Mouse (Mus musculus) gastrocnemius, adult 2 months (tissue): Measurements from ENCODE around the gene Scd1. TPM values are rescaled to one million over a fixed set of nuclear protein-coding genes. Genes with fewer than 3 reads are reported as not detected.
"Not testable (repeated sequence)": the region's sequence is repeated elsewhere in the genome, so short reads cannot be mapped to it uniquely, and the experiment has no call there.

Experiments
- DNase-seq: peaks from one replicate; pipeline ENCODE4 v3.0.0; 2022
- H3K27ac ChIP-seq: fragments of 200-600 bp; 2 replicates; pipeline ENCODE4 v1.8.1; 2022; ENCODE audit warnings: mild to moderate bottlenecking
- H3K4me3 ChIP-seq: fragments of 200-600 bp; 2 replicates; pipeline ENCODE4 v1.8.1; 2022; ENCODE audit warnings: mild to moderate bottlenecking, moderate library complexity
- CTCF ChIP-seq: fragments of 200-600 bp; IDR thresholded peaks from 2 replicates; pipeline ENCODE4 v1.8.1; 2022; ENCODE audit warnings: antibody characterized with exemption, mild to moderate bottlenecking, moderate library complexity
- intact Hi-C: fragments of 180-260 bp; cut with DNase I; formaldehyde crosslinking; loops from one replicate; pipeline ENCODE4 v1.15.1; 2025
- total RNA-seq, 2 experiments: library from RNA; stranded (reverse); gene quantifications; 2 replicates each; pipeline ENCODE4 v1.2.3; 2021

Gene Scd1
- total RNA-seq, 2 experiments from 2014 or later = 10.9 to 33.9 TPM

DNA sequence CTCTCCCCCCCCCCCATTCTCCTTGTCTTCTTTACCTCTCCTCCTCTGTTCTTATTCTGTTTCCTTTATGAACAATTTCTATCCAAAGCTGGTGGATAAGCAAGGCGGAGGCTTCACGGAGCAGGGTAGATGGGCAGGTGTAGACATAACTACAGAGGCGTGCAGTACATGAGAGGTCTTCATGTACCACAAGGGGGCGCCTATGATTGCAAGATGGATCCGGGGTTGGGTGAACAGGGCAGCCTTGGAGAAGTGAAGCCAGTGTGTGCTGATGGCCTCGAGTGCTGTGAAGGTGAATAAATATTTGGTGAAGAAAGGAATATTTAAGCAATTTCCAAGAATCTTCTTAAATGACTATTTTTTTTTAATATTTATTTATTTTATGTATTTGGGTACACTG lies 34.7 kb downstream of the Scd1 start:
- Histone ChIP-seq H3K27ac (no peak overlapping the region), H3K4me3 (no peak overlapping the region)
- intact Hi-C loops = loop anchor here (1.0 to 5.0 kb wide), 2 partner anchors 46 to 164 kb away; no protein-coding TSS in a partner anchor
- peak; percentile 89 for TF ChIP-seq CTCF
- peak; percentile 83 for DNase-seq

DNA sequence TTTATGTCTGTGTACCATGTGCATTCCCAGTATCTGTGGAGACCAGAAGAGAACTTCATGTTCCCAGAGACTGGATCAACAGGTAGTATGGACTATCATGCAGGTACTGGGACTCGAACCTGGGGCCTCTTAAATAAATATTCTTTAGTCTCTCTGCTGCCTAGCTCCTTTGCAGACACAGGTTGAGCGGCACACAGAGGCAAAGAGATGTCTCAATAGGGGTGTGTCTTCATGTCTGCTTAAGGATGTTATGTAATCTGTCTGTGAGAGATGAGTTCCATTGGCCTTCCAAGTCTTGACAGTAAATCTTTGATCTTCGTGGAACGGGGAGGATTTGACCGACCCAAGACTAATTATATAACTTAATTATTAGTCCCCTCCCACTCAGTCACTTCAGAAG lies 37.4 kb downstream of the Scd1 start:
- no peak overlapping the region for H3K27ac ChIP-seq
- no peak overlapping the region for H3K4me3 ChIP-seq
- DNase-seq = no peak
- no peak for TF ChIP-seq CTCF
- intact Hi-C loops = loop anchor here (5.0 kb wide), 1 partner anchor 167 kb away; no protein-coding TSS in a partner anchor

DNA sequence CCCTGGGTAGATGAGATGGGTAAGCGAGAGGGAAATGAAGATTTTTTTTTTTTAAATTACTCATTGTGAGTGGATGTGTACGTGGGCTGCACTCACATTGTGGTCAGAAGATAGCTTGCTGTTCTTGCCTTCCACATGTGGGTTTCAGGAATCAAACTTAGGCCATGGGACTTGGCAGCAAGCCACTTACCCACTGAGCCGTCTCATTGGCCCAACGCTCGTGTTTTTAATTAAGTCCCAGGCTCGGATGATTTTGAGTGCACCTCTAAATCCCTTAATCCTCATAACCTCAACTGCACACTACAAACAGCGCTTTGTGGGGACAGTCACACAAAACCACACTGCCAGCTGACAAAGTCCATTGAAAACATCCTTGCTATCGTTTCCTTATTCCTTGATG lies 38.3 kb downstream of the Scd1 start:
- TF ChIP-seq CTCF = no peak
- H3K4me3 ChIP-seq = no peak overlapping the region
- intact Hi-C loops = no loop called here
- no peak overlapping the region for H3K27ac ChIP-seq
- DNase-seq = no peak

DNA sequence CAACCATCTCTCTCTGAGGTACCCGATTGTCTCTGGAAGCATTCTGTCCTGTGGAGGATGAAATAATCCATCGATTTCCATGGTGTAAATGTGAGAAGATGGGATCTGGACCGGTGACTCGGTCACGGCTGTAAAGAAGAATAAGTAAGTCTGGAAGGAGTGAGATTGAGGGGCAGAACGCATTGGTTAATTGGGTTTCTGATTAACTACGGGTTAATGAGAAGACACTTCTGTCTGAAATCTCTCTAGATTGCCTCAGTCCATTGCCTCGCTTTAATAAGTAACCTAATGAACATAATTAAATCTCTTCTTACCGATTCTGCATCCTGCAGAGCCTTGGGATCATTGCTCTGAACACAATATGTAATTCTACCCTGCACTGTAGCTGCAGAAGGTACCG lies 40.6 kb downstream of the Scd1 start:
- H3K27ac ChIP-seq, intact Hi-C loops, H3K4me3 ChIP-seq, DNase-seq: not testable (repeated sequence)

DNA sequence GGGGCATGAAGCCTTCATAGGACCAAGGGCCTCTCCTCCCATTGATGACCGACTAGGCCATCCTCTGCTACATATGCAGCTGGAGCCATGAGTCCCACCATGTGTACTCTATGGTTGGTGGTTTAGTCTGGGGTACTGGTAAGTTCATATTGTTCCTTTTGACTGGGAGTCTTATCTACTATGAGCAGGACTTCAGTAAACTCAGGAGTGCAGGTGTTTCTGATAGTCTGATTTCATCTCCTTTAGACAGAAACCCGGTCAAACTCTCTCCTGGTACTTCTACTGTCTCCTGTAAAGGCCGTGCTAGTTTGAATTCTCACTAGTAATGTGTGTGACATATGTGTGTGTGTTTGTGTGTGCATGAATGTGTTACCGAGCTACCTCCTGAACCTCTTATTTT lies 41.9 kb downstream of the Scd1 start:
- no peak for DNase-seq
- no peak for TF ChIP-seq CTCF
- Histone ChIP-seq H3K27ac (no peak overlapping the region), H3K4me3 (no peak overlapping the region)
- intact Hi-C loops = no loop called here

DNA sequence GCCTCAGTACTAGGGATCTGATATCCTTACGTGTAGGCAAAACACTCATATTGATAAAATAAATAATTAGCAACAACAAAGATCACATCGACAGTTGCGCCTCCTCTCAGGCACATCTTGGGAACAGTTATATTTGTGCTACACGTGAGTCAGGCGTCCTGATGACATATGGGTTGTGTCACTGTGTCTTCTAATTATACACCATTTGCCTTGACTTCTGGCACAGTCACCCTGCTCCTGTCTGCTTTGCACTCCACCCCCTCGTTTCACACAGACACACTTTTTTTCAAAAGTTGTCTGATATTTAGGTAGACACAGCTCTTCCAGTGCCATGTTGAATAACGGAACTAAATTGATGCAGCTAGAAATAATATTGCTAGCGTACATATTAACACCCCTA lies 43.6 kb downstream of the Scd1 start:
- DNase-seq = no peak
- no peak overlapping the region for H3K27ac ChIP-seq
- no peak overlapping the region for H3K4me3 ChIP-seq
- TF ChIP-seq CTCF = no peak
- intact Hi-C loops = no loop called here

DNA sequence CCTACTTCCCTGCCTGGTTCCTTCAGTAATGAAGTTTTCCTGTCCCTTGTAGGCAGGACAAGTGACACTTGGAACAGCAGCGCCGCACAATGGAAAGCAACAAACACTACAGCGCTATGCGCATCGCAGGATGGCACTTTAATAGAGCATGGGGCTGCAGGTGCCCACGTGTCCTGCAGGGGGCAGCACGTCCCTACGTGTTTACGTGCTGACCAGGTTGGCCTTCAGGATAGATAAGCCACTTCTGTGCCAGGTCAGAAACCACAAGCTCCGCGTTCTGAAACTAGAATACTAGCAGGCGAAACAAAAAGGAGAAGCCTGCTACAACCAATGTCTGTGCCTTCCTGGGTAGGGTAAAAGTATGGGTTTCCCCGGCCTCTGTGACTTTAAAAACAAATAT lies 44.1 kb downstream of the Scd1 start:
- peak; percentile 72 for TF ChIP-seq CTCF
- no peak overlapping the region for H3K4me3 ChIP-seq
- H3K27ac ChIP-seq = no peak overlapping the region
- peak; percentile 63 for DNase-seq
- intact Hi-C loops = no loop called here

DNA sequence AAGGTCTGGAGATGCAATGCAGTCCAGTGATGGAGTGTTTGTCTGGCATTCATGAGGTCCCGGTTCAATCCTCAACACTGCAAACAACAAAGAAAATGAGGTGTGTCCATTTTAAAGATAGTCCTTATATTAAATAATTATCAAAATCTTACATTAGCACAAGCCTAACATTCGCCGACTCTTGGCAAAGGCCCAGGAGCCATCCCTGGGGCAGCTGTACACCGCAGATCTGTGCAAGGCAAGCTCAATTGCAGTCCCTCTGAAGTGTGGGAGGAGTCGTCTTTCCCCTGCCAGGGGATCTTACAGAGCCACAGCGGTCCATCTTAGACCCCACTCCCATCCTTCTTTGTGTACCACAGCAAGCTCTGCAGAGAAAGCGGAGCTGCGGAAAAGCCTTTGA lies 49.0 kb downstream of the Scd1 start:
- no peak overlapping the region for H3K27ac ChIP-seq
- no peak for DNase-seq
- no peak for TF ChIP-seq CTCF
- intact Hi-C loops = no loop called here
- no peak overlapping the region for H3K4me3 ChIP-seq

DNA sequence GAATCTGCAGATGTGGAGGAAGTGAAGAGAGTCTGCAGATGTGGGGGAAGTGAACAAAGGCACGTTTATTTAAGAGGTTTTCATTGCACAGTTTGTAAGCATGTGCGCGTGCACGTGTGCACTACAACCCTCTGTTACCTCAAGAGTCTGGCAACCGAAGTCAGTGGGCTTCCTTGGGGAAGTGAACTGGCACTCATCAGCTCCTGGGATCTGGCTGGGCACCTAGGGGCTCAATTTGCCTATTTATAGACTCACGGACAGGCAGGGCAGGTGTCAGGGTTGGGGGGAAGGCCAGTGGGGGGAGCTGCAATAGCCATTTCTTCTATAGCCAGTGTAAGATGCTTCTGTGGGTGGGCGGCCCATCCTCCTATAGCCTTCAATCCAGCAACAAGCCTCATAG lies 55.9 kb downstream of the Scd1 start:
- Histone ChIP-seq H3K27ac (no peak overlapping the region), H3K4me3 (no peak overlapping the region)
- DNase-seq = no peak
- TF ChIP-seq CTCF = no peak
- intact Hi-C loops = no loop called here

DNA sequence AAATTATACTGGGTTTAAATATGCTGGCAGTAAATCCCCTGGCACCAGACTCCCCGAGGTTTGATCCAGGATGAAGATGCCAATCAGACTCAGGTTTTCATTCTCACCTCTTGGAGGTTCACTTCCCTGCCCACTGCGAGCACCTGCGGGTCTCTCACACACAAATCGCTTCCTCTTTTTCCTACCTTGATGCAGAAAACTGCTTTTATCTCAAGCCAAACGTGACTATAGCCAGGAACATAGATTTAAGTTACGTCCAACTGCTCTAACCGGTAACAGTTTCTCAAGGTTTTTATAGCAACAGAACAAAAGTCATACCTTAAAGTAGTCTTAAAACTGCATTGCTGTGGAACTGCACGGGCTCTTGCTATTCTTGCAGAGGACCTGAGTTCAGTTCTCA lies 58.0 kb downstream of the Scd1 start:
- Histone ChIP-seq H3K27ac (no peak overlapping the region), H3K4me3 (no peak overlapping the region)
- TF ChIP-seq CTCF = no peak
- DNase-seq = no peak
- intact Hi-C loops = no loop called here

Other genes starting within 250 kb of the Scd1 start
- gene Pkd2l1, start 215.4 kb downstream of the Scd1 start, total RNA-seq = not detected
- gene Scd3, start 204.6 kb downstream of the Scd1 start, total RNA-seq = not detected
- 1 to 10 TPM; 7.4 to 9.1 TPM for gene Scd2, start 114.2 kb downstream of the Scd1 start, total RNA-seq
- gene Scd4, start 74.8 kb downstream of the Scd1 start, total RNA-seq = under 1 TPM in 1 of 2 experiments, not detected in 1; 0.13 TPM
- not detected for gene Wnt8b, start 85.6 kb upstream of the Scd1 start, total RNA-seq
- gene Sec31b, start 138.0 kb upstream of the Scd1 start, total RNA-seq = 10 to 100 TPM; 19.0 to 21.9 TPM
- not detected for gene Gm20538, start 145.0 kb upstream of the Scd1 start, total RNA-seq
- gene Ndufb8, start 147.6 kb upstream of the Scd1 start, total RNA-seq = 1,000 to 10,000 TPM in 1 of 2 experiments, 100 to 1,000 TPM in 1; 866 to 1,200 TPM
- gene Hif1an, start 155.0 kb upstream of the Scd1 start, total RNA-seq = 100 to 1,000 TPM; 100 to 116 TPM